Mouse (Mus musculus) kidney, adult 9 months (tissue): ENCODE data around the gene Gsk3a.
A peak's percentile ranks its signal among the peaks of the same experiment; 100 is the strongest.

Source experiments
- DNase-seq: peaks from one replicate; pipeline ENCODE4 v3.0.0; 2022

Gsk3a gene

DNA sequence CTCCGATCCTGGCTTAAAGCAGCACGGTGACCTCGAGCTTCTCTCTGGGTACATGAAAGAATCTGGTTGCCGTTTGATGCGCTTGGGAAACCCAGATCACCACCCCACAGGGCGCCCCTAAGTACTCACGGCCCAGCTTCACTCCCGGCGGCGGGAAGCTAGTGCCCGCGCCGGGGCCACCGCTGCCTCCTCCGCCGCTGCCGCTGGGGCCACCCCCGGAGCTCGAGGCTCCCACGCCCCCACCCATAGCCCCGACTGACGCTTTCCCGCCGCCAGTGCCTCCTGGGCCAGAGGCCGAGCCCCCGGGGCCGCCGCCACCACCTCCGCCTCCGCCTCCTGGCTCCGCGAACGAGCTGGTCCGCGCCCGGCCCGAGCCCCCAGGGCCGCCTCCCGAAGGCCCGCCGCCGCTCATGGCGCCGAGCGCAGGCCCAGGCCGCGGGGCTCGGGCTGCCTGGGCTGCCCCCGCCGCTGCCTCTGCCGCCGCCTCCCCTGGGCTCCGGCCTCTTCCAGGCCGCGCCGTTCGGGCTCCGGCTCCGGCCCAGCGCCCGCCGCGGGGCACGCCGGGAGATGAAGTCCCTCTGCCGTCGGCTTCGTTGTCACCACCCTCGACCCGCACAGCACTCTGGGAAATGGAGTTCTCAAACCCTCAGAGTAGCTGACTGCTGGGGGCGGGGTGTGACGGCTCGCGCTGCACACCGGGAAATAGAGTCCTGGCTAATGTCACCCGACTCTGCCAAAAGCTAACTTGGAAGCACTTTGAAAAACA, at the start of gene Gsk3a:
Gene Gsk3a, minus strand, starts transcription at position 603 of the 766 bp plus-strand sequence.
- DNase-seq: peak; percentile 99

DNA sequence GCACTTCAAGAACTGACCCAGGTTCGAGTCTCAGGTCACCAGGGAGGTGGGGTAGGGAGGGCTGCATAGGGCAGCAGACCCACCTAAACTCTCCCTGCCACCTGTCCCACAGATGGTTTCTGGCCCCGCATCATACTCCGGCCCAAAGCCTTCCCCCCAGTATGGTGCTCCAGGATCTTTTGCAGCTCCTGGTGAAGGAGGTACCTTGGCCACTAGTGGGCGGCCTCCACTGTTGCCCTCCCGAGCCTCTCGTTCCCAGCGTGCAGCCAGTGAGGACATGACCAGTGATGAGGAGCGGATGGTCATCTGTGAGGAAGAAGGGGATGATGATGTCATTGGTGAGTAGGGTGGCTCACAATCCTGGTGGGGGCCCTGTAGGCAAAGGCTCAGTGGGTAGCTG, 49.3 kb upstream of the Gsk3a start:
- DNase-seq: no peak

DNA sequence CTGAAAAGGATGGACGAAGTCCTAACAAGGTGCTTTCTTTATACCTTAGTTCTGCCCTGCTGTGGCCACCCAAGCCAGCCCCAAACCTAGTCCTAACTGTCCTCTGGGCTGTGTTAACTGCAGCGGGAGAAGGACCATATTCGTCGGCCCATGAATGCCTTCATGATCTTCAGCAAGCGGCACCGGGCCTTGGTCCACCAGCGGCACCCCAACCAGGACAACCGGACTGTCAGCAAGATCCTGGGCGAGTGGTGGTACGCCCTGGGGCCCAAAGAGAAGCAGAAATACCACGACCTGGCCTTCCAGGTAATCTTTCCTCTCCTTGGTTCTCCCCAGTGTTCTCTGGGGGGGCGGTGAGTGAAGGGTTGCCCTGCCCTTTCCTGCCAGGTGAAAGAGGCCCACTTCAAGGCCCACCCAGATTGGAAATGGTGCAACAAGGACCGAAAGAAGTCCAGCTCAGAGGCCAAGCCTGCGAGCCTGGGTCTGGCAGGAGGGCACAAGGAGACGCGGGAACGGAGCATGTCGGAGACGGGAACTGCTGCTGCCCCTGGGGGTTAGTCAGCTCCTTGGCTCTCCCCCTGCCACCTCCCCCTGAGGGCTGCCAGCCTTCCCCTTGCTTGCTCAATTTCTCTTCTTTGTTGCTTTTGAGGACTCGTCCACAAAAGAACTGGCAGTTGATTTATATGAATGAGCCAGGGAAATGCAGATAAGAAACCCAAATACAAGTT, 48.0 kb upstream of the Gsk3a start:
- peak; percentile 4 for DNase-seq

DNA sequence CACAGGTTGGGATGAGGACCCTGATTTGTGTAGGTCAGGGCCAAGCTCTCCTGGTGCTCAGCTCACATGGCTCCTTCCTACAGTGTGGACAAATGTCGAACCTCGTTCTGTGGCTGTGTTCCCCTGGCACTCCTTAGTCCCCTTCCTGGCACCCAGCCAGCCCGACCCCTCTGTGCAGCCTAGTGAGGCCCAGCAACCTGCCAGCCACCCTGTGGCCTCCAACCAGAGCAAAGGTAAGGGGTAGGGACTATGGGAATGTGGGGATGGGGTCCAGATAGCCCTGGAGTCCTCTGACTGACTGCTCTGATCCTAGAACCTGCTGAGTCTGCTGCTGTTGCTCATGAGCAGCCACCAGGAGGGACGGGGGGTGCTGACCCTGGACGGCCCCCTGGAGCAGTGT, 47.1 kb upstream of the Gsk3a start:
- peak; percentile 15 for DNase-seq

DNA sequence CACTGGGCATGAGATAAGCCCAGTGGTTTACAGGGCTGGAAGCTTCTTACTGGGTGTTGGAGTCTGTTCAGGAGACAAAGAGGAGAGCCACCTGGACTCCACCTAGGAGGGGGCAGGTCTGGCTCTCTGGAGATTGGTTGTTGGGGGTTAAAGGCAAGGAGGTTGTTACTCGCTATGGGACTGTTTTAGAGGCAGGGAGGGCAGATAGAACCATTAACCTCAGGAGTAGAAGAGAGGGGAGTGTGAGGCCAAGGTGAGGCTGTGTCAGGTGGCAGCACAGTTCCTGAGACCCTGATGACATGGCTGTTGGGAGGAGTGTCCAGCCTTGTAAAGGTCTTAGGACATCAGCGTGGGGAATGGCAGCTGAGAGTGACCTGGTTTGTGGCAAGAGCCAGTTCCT, 46.5 kb upstream of the Gsk3a start:
- DNase-seq: peak; percentile 4

DNA sequence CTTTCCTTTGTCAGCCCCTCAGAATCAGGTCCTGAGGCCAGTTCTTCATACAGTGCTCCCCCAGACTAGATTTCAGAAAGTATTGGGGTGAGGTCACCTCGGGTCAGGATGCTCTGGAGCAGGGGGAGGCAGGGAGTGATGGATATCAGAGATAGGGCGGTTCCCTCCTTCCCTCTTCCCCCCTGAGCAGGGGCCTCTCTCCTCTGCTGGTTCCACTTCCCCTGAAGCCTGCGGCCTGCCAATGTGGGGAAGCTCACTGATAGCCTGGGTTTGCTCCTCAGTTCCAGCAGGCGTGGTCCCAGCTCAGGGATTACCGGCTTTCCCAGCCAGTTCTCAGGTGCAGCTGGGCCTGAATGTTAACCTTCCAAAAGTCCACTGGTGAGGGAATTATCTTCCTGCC, 46.0 kb upstream of the Gsk3a start:
- peak; percentile 15 for DNase-seq

DNA sequence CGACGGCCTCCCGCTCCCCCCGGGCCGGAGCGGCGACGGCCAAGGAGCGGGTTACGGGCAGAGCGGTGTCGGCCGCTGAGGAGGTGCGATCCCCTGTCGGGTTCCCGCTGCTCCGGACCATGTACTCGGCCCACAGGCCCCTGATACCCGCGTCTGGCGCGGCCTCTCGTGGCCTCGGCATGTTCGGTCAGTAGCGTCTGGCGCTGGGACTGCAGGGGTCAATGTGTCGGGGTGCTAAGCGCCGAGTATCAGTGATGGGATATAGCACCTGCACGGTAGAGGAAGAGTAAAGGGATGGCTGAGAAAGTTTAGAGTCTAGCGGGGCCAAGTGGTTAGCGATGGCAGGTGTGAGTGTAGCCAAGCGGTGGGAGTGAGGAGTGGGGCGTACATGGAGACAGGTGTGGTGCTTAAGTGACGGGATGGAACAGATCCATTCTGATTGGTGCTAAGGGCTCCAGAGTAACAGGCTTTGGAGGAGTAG, 45.1 kb upstream of the Gsk3a start:
- peak; percentile 61 for DNase-seq

DNA sequence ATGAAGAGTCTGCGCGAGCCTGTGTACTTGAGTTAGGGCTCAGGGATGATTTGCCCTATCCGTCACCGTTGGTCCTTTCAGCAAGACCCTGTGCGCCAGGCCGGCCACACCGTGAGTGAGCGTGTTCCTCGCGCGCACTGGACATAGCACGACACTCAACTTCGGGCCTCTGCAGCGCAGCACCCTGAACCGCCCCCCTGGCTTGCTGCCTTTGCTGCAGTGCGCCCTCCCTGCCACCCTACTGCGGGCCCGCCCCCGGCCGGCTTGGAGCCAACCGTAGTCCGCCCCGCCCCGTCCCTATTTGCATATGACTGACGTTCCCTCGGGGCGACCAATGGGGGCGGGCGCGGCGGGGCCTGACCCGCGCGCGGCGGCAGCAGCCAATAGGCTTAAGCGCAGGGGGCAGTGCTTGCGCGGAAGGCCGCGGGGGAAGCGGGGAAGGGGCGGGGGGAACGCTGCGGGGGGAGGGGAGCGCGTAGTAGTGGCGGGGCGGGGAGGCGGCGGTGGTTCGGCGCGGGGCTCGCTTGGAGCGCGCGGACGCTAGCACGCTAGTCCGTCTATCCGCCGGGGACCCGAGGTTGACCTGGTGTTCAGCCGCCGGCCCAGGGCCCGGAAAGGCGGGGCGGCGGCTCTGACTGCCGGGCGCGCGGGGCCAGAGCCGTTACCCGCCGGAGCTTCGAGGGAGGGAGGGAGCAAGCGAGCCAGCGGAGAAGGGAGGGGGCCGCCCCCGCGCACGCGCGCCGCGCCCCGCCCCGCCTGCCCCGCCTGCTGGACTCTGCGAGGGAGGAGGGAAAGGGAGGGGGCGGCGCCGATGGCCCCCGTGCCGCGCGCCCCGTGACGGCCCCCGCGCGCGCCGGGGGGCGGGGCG, 44.3 kb upstream of the Gsk3a start:
- peak; percentile 98 for DNase-seq

DNA sequence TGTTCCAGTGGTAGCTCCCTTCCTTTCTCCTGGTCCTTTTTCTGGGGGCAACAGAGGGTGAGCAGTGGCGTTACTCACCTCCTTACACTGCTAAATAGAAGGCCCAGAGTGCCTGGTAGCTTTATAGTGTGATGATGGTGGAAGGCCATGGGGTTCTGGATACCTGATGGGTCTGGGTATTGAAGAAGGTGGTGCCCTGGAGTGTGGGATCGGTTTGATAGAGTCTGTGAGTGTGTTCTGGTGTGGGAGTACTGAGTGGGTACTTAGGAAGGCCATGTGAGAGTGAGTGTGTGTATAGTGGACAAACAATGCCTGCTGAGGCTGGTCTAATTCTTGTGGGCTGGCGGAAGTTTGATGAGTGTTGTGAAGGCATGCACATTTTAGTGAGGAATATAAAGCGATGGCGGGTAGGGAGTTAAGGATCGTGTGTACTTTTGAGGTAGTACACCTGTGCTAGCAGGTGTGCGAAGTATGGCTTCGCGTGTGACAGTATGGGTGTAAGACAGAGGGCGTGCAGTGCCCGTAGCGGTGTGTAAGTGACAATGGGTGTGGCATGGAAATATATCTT, 43.6 kb upstream of the Gsk3a start:
- no peak for DNase-seq

DNA sequence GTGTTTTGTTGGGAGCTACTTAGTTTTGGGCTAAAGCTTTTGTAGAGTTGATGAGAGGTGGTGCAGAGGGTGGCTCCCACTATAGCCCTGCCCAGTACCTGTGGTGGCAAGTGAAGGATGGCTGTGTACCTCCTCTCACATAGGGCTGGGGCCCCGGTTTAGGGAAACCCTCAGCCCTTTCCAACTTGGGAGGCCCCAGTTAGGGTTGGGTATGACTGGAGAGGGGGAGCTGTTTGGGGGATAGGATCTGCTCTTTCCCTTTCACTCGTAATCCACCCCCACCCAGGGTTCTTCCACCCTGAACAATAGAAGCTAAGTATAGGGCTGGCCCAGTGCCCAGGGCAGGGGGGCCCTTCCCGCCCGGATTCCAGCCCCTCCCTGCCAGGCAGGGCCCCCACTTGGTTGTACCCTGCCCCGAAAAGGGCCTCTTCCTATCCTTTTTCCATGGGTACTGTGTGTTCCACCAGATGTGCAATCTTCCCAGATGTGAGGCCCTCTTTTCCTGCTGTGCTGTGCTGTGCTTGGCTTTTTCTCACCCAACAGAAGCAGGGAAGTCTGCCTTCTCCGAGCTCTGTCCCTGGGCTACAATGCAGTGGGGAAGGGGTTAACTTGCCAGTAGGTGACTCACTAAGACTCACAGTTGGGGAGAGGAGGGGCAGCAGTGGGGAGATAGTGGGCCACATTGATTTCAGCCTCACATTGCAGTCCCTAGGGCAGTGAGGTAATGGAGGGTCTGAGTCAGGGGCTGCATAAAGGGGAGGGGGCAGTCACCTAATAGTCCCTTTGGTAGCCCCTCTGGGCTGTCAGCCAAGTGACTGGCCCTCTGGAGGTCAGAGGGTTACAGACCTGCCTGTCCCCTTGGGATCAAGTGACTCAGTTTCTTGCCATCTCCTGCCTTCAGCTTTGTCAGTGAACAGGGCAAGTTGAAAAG, 42.5 kb upstream of the Gsk3a start:
- DNase-seq: peak; percentile 65

DNA sequence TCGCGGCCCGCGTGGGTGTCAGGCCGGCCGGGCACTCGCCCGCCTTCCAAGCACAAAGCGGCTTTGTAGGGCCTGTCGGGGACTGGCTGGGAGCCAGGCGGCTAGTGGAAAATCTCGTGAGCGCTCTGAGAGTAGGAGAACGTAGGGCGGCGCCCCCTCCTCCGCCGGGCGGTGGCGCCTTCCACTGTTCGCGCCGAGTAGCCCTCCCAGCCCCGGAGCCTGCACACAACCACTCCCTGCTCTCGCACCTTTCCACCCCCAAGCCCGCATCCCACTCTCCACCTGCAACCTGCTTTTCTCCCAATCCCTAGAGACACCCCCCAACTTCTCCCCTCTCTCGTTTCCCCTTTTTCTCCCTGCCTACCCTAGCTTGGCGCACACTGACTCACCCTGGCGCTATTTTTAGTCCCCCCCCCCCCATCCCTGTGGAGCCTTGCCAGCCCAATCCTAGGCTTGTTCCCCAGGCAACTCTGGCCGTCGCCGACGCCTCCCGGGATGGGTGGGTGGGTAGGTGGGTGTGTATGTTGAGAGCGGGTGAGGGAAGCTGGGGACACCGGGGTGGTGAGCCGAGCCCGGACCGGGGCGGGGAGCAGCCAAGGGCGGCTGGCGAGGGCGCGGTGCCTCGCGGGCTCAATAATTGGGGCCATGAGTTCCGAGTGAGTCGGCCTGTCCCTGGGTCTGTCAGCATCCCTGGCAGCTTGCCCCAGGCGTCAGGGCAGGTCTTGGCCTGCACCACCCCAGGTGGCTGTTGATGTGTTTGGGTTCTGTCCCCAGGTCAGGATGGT, 41.6 kb upstream of the Gsk3a start:
- peak; percentile 89 for DNase-seq

DNA sequence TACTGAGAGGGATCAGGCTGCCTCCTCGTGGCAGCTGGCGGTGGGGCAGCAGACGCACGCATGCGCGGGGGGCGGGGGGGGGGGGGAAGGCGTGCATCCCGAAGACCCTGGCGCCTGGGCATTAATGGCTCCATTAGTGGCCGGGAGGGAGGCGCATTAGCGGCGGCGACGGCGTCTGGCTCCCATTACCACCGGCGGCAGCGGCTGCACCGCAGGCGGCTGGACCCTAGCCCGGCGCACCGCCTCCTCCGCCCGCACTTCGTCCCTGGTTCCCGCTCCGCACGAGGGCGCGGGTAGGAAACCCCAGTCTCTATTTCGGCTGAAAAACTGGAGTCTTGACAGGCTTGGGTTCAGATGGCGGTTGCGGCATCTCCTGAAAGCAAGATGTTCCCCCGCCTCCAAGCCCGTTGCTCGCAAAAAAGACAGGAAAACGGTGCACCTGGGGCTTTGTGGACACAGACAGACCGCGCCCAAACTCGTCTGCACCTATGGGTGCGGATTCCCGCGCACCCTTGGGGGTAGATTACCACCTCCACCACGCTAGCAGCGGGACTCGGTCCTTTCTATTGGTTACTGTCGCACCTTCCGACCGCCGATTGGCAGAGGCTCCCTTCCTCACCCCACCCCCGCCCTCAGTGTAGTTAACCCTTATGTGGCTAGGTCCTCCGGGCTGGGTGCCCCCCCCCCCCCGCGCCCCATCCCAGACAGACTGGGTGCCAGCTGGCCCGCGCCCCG, 40.9 kb upstream of the Gsk3a start:
- peak; percentile 86 for DNase-seq

DNA sequence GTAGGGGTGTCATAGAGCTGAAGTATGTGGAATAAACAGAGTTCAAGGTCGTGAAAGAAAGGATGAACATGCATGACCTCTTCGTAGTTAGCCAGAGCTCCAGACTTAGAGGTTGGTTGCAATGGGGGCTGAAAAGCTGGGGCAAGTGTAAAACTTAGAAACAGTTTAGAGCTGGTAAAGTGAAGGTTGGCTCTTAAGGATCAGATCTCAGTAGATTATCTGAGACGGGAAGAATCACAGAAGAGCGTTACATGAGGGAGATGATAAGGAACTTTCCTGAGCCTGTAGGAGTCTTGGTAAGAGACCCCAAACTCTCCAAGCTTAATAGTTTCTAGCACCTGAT, 40.3 kb upstream of the Gsk3a start:
- no peak for DNase-seq

DNA sequence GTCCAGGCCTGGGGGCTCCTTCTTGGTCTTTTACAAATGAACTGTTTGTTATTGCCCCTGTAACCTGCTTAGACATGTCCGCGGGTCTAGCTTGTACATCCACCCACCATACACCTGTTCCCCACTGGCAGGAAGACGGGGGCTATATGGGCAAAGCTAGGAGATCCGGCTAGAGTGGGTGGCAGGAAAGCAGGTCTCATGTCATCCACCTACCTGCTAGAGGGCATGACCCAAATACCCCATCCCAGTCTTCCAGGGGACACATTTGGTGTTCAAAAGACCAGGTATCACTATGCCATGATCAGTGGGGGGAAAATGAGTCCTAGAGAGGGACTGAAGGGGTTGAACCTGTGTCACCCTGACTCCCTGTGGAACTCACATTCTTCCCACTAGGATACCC, 39.8 kb upstream of the Gsk3a start:
- DNase-seq: peak; percentile 15

DNA sequence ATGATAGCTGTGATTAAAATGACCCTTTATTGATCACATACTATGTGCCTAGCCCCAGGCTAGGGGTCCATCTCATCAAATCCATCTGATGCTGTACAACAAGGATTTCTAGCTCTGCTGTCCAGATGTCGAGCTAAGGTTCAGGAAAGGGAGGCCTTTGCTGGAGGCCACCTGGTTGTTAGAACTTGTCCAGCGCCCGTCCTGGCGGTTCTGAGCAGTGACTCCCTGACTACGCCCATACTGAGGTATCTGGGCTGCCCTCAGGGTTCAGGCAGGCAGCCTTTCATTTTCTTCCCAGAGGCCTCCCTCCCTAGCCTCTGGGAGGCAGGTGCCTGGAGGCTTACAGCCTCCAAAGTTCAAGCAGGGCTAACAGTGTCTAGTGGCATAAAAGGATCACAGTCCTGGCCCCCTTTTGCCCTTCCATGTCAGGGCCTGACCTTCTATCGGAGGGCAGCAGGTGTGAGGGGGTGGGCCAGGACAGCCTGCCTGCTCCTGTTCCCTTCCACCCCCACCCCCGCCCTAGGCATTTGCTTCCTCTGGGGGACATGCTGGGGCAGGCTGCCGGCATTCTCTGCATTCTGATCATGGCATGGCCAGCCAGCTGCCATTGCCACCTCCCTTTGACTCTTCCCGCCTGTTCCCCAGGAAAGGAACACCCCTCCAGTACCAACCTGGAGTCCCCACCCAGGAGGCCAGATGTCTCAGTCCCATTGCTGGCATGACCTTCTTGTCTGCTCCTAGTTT, 38.1 kb upstream of the Gsk3a start:
- DNase-seq: no peak

DNA sequence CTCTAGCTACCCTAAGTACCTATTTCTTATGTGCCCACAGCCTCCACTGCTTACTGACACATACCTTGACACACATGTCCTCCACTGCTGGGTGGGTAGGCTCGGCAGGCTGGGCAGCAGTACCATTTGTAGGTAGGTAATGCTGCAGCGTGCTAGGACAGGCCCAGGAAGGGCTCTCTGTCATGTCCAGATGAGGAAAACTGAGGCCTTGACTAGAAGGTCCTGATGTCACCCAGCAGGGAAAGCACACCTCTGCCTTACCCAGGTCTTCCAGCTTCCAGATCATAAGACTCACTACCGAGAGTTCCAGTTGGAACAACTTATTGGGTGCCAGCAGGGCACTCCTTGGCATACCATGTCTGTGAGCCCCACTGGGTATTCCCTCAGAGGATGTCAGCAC, 37.3 kb upstream of the Gsk3a start:
- DNase-seq: no peak

DNA sequence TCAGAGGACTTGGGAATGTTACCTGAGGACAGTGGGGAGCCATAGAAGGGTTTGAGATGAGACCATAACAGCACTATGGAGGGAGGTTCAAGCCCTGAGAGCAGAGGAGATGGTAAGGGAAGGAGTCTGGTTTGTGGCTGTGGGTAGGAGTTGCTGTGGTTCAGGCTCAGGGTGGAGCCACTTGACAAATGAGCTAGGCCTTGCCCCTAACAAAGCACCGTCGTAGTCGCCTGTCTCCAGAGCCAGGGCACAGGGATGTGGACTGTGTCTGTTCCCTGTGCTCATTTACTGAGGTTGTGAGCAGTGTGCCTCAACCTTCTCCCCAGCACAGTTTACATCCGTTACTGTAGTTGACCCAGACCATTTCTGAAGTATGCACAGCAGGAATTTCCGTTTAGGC, 36.9 kb upstream of the Gsk3a start:
- no peak for DNase-seq

DNA sequence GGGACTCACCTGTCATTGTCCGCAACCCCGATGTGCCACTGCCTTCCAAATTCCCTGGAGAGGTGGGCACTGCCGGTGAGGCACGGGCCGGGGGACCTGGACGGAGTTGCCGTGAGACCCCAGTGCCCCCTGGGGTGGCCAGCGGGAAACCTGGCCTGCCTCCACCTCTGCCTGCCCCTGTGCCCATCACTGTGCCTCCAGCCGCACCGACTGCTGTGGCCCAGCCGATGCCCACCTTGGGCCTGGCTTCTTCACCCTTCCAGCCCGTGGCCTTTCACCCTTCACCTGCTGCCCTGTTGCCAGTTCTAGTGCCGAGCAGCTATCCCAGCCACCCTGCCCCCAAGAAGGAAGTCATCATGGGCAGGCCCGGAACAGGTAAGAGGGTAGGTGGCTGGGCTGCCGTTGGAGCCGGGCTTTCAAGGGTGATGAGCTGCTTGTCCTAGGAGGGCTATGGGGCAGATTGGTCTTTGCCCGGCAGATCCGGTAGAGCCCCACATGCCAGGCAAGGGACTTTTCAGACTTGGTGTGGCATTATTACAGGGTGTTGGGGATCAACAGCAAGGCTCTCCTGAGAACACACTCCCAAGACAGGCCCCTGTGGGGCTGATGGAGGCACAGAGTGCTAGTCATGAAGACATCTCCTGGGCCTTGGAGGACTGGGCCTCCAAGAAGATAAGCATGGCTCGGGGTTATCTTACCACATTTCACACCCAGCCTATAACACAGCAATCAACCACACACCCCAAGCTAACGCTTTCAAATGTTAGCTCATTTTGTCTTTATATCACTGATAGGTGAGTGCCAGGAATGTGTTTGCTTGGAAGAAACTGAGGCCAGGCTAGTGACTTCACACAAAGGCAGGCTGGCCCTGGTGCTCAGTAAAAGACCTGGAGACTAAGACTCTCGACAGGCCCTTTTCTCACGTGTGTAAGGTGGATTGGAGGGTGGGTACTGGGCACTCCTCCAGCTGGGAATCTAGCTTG, 35.9 kb upstream of the Gsk3a start:
- no peak for DNase-seq
